Mouse (Mus musculus) heart, embryonic 10.5 days (tissue): ENCODE measurements around the gene Cep57l1. TPM values are rescaled to one million over a fixed set of nuclear protein-coding genes. Genes with fewer than 3 reads are reported as not detected.

Experiments
- DNase-seq: peaks from one replicate; pipeline ENCODE4 v3.0.0-alpha.2; 2017; ENCODE audit warnings: low spot score
- H3K27ac ChIP-seq: fragments of 300-500 bp; sonication (generic); 2 replicates; pipeline ENCODE4 v1.5.1; 2016; ENCODE audit warnings: mild to moderate bottlenecking
- H3K27me3 ChIP-seq: fragments of 300-500 bp; sonication (generic); 2 replicates; pipeline ENCODE4 v1.6.1; 2016; ENCODE audit warnings: mild to moderate bottlenecking; ENCODE audit not compliant: poor library complexity, insufficient read depth, severe bottlenecking
- H3K36me3 ChIP-seq: fragments of 300-500 bp; sonication (generic); 2 replicates; pipeline ENCODE4 v1.6.1; 2016; ENCODE audit warnings: mild to moderate bottlenecking, moderate library complexity
- H3K4me1 ChIP-seq: fragments of 300-500 bp; sonication (generic); 2 replicates; pipeline ENCODE4 v1.6.1; 2016; ENCODE audit warnings: mild to moderate bottlenecking
- H3K4me3 ChIP-seq: fragments of 300-500 bp; sonication (generic); 2 replicates; pipeline ENCODE4 v1.5.1; 2016; ENCODE audit warnings: mild to moderate bottlenecking, moderate library complexity
- H3K9me3 ChIP-seq: fragments of 300-500 bp; sonication (generic); 2 replicates; pipeline ENCODE4 v1.6.1; 2016; ENCODE audit warnings: mild to moderate bottlenecking, moderate library complexity
- WGBS: fragments of 180-500 bp; shearing (Covaris S2); methylation state at CpG from one replicate; pipeline ENCODE4 v1.1.7; 2016; 5-methylcytosine and 5-hydroxymethylcytosine counted together
- polyA plus RNA-seq: library from polyadenylated mRNA; unstranded; fragments of >200 nt; fragmentation: Nextera tagmentation; extraction: Ambion mirVana; gene quantifications from 2 replicates; pipeline ENCODE4 v1.2.1, GENCODE M21; 2016

Gene Cep57l1
- polyA plus RNA-seq, 1 experiment from 2014 or later, result 23.6 TPM

- Histone ChIP-seq H3K4me3 (no peak overlapping the region), H3K9me3 (no peaks in the 10 kb centered on the region)
Observed at GRCm38 (mm10) chr10:41758041-41758440, 51.6 kb downstream of the Cep57l1 start.

DNA sequence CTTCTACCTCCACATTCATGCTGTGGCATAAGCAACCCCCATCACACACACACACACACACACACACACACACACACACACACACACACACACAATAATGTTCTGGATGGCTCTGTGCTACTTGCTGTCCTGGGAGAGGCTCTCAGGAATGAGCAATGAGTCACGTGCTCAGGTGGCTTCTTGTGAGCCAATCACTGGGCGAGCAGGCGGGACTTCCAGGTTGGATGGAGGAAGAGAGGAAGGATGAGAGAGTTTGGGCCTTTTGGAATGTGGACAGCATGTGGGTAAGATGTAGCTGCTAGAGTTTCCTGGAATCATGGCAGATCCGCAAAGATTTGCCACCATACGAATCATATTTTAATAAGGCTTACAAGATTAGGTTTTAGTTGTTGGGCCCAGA is 52.4 kb downstream of the Cep57l1 start:
- H3K27ac ChIP-seq, result no peak overlapping the region
- 92% methylated on average over 5 of the region's 5 CpGs for WGBS
- H3K27me3 ChIP-seq, result no peaks in the 10 kb centered on the region
- no peak for DNase-seq
- H3K36me3 ChIP-seq, result no peaks in the 10 kb centered on the region
- H3K9me3 ChIP-seq, result no peaks in the 10 kb centered on the region
- no peak overlapping the region for H3K4me3 ChIP-seq
- peaks cover 14% of the 10 kb centered on the region for H3K4me1 ChIP-seq

More at GRCm38 (mm10) chr10:41758041-41758440, 51.6 kb downstream of the Cep57l1 start:
- H3K27me3 ChIP-seq, result no peaks in the 10 kb centered on the region
- H3K36me3 ChIP-seq, result no peaks in the 10 kb centered on the region
- no peak for DNase-seq
- H3K27ac ChIP-seq, result no peak overlapping the region
- peaks cover 14% of the 10 kb centered on the region for H3K4me1 ChIP-seq

GRCm38 (mm10) chr10:41751867-41752480 is 57.7 kb downstream of the Cep57l1 start:
- Histone ChIP-seq H3K27ac (no peak overlapping the region), H3K27me3 (no peaks in the 10 kb centered on the region), H3K36me3 (no peaks in the 10 kb centered on the region), H3K4me3 (no peak overlapping the region), H3K4me1 (peaks cover 16% of the 10 kb centered on the region; the same call in 1 of the 2 replicates), H3K9me3 (no peaks in the 10 kb centered on the region)
- DNase-seq, result no peak
- WGBS, result 72% methylated on average over 14 of the region's 14 CpGs

DNA sequence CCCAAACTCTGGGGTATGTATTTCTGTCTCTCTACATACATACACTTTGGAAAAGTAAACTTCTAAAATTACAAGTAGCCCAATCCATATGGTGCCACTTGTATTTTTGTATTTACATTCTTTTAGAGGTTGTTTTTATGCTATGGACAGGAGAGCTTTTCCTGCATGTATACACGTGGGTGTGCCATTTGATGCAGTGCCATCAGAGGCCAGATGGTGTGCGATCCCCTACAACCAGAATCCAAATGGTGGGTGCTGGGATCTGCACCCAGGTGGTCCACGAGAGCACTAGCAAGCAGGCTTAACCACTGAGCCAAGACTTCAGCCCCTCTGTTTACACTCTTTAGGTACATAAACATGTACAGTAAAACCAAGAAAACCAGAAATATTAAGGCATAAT is 60.4 kb downstream of the Cep57l1 start:
- H3K27ac ChIP-seq, result no peak overlapping the region
- DNase-seq, result no peak
- H3K36me3 ChIP-seq, result no peaks in the 10 kb centered on the region; the same call in 1 of the 2 replicates
- no peaks in the 10 kb centered on the region for H3K27me3 ChIP-seq
- H3K4me3 ChIP-seq, result no peak overlapping the region
- 86% methylated on average over 3 of the region's 3 CpGs for WGBS
- peaks cover 16% of the 10 kb centered on the region; the same call in 1 of the 2 replicates for H3K4me1 ChIP-seq
- no peaks in the 10 kb centered on the region for H3K9me3 ChIP-seq

GRCm38 (mm10) chr10:41746554-41746953 is 63.1 kb downstream of the Cep57l1 start:
- WGBS, result 91% methylated on average over 5 of the region's 5 CpGs
- H3K4me1 ChIP-seq, result peaks cover 9% of the 10 kb centered on the region; the same call in 1 of the 2 replicates
- no peaks in the 10 kb centered on the region for H3K9me3 ChIP-seq
- no peak overlapping the region for H3K27ac ChIP-seq
- DNase-seq, result no peak
- no peak overlapping the region for H3K4me3 ChIP-seq
- no peaks in the 10 kb centered on the region for H3K27me3 ChIP-seq
- H3K36me3 ChIP-seq, result peaks cover 4% of the 10 kb centered on the region; the same call in 1 of the 2 replicates

DNA sequence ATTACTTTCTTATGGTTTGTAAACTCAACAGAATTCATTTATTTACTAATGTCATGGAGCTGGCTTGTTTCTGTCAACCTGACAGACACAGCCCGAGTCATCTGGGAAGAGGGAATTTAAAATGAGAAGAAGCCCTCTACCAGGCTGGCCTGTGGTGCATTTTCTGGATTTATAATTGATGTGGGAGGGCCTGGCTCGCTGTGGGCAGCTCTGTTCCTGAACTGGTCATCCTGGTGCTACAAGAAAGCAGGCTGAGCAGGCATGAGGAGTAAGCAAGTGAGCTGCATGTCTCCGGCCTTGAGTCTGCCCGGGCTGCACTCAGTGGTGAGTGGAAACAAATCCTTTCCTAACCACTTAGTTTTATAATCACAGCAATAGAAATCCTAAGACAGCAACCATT is 65.7 kb downstream of the Cep57l1 start:
- Histone ChIP-seq H3K36me3 (peaks cover 10% of the 10 kb centered on the region; the same call in 1 of the 2 replicates), H3K27ac (no peak overlapping the region), H3K9me3 (no peaks in the 10 kb centered on the region), H3K4me3 (no peak overlapping the region), H3K4me1 (peaks cover 3% of the 10 kb centered on the region; the same call in 1 of the 2 replicates), H3K27me3 (no peaks in the 10 kb centered on the region)
- no peak for DNase-seq
- WGBS, result 84% methylated on average over 4 of the region's 4 CpGs

GRCm38 (mm10) chr10:41740221-41740620 is 69.5 kb downstream of the Cep57l1 start:
- WGBS, result 71% methylated on average over 2 of the region's 2 CpGs
- H3K4me1 ChIP-seq, result peaks cover 3% of the 10 kb centered on the region; the same call in 1 of the 2 replicates
- H3K36me3 ChIP-seq, result peaks cover 27% of the 10 kb centered on the region
- H3K9me3 ChIP-seq, result no peaks in the 10 kb centered on the region
- DNase-seq, result no peak
- H3K27ac ChIP-seq, result no peak overlapping the region
- no peaks in the 10 kb centered on the region for H3K27me3 ChIP-seq
- H3K4me3 ChIP-seq, result no peak overlapping the region

DNA sequence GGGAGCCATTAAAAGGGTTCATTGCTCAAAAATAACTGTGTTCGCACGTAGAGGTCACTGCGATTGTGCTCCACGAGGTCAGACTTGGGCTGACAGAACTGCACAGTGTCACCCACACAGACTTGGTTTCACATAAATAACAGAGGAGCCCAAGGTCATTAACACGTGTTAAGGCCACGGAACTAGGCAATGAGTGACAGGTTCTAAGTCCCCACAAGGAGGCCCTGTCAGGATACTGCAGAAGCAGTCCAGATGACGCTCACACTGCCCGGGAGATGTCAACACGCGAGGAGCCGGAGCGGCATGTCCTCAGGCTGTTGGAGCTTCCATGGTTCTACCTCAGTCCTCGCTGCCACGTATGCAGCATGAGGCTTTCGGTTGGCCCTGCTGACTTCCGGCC is 72.4 kb downstream of the Cep57l1 start:
- Histone ChIP-seq H3K9me3 (no peaks in the 10 kb centered on the region), H3K4me1 (peaks cover 3% of the 10 kb centered on the region; the same call in 1 of the 2 replicates), H3K27ac (no peak overlapping the region), H3K27me3 (no peaks in the 10 kb centered on the region), H3K4me3 (no peak overlapping the region), H3K36me3 (peaks cover 28% of the 10 kb centered on the region)
- DNase-seq, result peak; percentile 77
- 76% methylated on average over 16 of the region's 16 CpGs for WGBS

GRCm38 (mm10) chr10:41735398-41735797 is 74.3 kb downstream of the Cep57l1 start:
- Histone ChIP-seq H3K27me3 (no peaks in the 10 kb centered on the region), H3K9me3 (no peaks in the 10 kb centered on the region), H3K36me3 (peaks cover 33% of the 10 kb centered on the region), H3K4me3 (no peak overlapping the region), H3K27ac (no peak overlapping the region), H3K4me1 (peaks cover 3% of the 10 kb centered on the region; the same call in 1 of the 2 replicates)
- DNase-seq, result no peak
- 82% methylated on average over 6 of the region's 6 CpGs for WGBS

DNA sequence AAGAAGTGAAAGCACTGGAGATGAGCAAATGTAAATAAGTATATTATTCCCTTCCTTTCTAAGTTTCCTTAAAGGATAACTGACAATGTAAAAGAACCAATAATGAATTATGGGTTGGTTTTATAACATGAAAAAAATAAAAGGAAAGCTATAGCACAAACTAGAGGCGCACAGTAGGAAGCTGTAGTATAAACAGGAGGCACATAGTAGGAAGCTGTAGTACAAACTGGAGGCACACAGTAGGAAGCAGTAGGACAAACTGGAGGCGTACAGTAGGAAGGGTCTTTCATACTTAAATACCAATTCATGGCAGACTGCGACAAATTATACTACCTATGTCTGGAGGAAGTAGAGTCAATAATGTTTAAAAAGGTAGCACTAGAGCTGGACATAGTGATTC is 76.5 kb downstream of the Cep57l1 start:
- H3K27me3 ChIP-seq, result no peaks in the 10 kb centered on the region
- WGBS, result 98% methylated on average over 3 of the region's 3 CpGs
- H3K27ac ChIP-seq, result no peak overlapping the region
- no peak for DNase-seq
- peaks cover 39% of the 10 kb centered on the region for H3K36me3 ChIP-seq
- H3K9me3 ChIP-seq, result no peaks in the 10 kb centered on the region
- H3K4me3 ChIP-seq, result no peak overlapping the region
- H3K4me1 ChIP-seq, result peaks cover 3% of the 10 kb centered on the region; the same call in 1 of the 2 replicates

DNA sequence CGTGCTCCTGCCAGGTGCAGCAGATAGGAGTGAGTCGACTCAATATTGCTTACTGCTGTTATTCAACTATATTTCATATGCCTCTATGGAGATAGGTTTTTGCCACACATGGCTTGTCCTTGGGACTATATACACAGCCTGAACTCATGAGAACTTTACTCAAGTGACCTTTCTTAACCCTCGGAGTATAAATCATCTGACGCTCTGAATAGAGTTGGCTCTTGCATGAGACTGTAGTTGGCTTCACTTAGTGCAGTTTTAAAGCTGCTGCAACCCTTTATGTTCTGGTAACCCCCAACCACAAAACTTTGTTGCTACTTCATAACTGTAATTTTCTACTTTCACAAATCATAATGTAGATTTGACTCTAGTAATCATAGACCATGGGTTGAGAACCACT is 77.7 kb downstream of the Cep57l1 start:
- H3K4me3 ChIP-seq, result no peak overlapping the region
- H3K9me3 ChIP-seq, result no peaks in the 10 kb centered on the region
- peaks cover 35% of the 10 kb centered on the region for H3K36me3 ChIP-seq
- no peak for DNase-seq
- H3K27ac ChIP-seq, result no peak overlapping the region
- 89% methylated on average over 4 of the region's 4 CpGs for WGBS
- no peaks in the 10 kb centered on the region for H3K27me3 ChIP-seq
- no peaks in the 10 kb centered on the region for H3K4me1 ChIP-seq

DNA sequence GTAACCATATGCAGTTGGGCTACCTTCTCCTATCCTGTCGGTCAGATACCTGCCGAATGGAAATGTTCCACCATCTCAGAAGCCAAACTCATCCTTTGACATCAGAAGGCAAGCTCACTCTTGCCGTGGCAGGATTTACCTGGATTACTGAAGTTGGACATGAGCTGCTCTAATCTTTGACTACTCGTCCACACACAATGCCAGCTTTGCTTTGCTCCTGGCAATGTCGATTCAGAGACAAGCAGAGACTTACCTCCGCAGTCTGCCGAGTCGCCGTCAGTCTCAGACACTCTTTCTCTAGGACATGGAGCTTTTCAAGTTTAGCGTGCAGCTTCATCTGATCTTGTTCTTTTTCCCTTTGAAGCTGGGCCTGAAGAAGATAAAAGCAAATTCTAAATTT is 78.9 kb downstream of the Cep57l1 start:
- 88% methylated on average over 10 of the region's 10 CpGs for WGBS
- Histone ChIP-seq H3K27ac (no peak overlapping the region), H3K36me3 (peaks cover 35% of the 10 kb centered on the region), H3K4me3 (no peak overlapping the region), H3K27me3 (no peaks in the 10 kb centered on the region), H3K9me3 (no peaks in the 10 kb centered on the region), H3K4me1 (no peaks in the 10 kb centered on the region)
- no peak for DNase-seq

- Histone ChIP-seq H3K27me3 (no peaks in the 10 kb centered on the region), H3K4me3 (no peak overlapping the region), H3K27ac (no peak overlapping the region), H3K36me3 (peaks cover 35% of the 10 kb centered on the region), H3K9me3 (no peaks in the 10 kb centered on the region), H3K4me1 (no peaks in the 10 kb centered on the region)
- no peak for DNase-seq
- WGBS, result 89% methylated on average over 9 of the region's 9 CpGs
Observed at GRCm38 (mm10) chr10:41726215-41726614, 83.5 kb downstream of the Cep57l1 start.

GRCm38 (mm10) chr10:41719587-41719986 is 90.1 kb downstream of the Cep57l1 start:
- 84% methylated on average over 9 of the region's 9 CpGs for WGBS
- Histone ChIP-seq H3K4me1 (0 out of 2 replicates have a peak, but pooled peaks cover 5% of the 10 kb centered on the region), H3K27me3 (no peaks in the 10 kb centered on the region), H3K27ac (no peak overlapping the region), H3K4me3 (no peak overlapping the region), H3K9me3 (no peaks in the 10 kb centered on the region), H3K36me3 (peaks cover 10% of the 10 kb centered on the region; the same call in 1 of the 2 replicates)
- DNase-seq, result no peak
